Mouse (Mus musculus) heart, postnatal 0 days (tissue): Measurements from ENCODE around the gene Abr.

ENCODE experiments used
- CTCF ChIP-seq: IDR thresholded peaks from 2 replicates; pipeline ENCODE4 v1.5.1; 2016; ENCODE audit warnings: antibody characterized with exemption, control low read depth, low read depth
- EP300 ChIP-seq: IDR thresholded peaks from 2 replicates; pipeline ENCODE4 v1.6.1; 2016; ENCODE audit warnings: antibody characterized with exemption, low read depth

DNA sequence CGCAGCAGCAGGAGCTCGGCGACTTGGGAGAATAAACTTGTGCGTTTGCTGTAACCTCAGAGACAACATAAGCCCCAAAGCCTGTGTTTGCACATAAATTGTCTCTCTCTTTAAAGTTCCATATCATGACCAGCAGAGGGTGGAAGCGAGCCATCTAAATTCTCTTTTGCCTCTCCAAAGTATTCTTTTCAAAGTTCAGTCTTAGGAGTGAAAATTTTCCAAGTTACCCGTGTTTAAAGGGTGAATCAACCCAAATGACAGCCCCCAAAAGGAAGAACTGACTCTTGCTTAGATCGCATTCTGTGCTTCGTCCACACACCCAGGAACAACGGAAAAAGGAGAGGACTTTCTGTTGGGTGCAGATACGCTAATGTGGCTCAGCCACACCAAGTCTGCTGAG is 33.0 kb upstream of the Abr start:
- TF ChIP-seq CTCF (peak; percentile 64), EP300 (no peak)
